Mouse (Mus musculus) ES-Bruce4 (cell line): ENCODE results near the gene H3f3b. TPM values are rescaled to one million over a fixed set of nuclear protein-coding genes. Genes with fewer than 3 reads are reported as not detected.

Experiments used
- H3K27ac ChIP-seq: 2 replicates; pipeline ENCODE4 v1.5.1; 2012; ENCODE audit warnings: low read length, inconsistent platforms; ENCODE audit not compliant: insufficient read depth
- H3K27me3 ChIP-seq: 2 replicates; pipeline ENCODE4 v1.6.1; 2012; ENCODE audit warnings: mild to moderate bottlenecking, low read length, inconsistent platforms; ENCODE audit not compliant: control insufficient read depth, poor library complexity, insufficient read depth, severe bottlenecking
- H3K36me3 ChIP-seq: 2 replicates; pipeline ENCODE4 v1.6.1; 2012; ENCODE audit warnings: inconsistent platforms, mild to moderate bottlenecking, low read length, moderate library complexity; ENCODE audit not compliant: control insufficient read depth, poor library complexity, insufficient read depth, severe bottlenecking
- H3K4me1 ChIP-seq: one replicate; pipeline ENCODE4 v1.8.1; 2011; ENCODE audit warnings: low read length; ENCODE audit not compliant: control insufficient read depth, insufficient read depth
- H3K4me3 ChIP-seq: 2 replicates; pipeline ENCODE4 v1.5.1; 2011; ENCODE audit warnings: low read depth, mild to moderate bottlenecking, low read length
- H3K9ac ChIP-seq: 2 replicates; pipeline ENCODE4 v1.6.1; 2012; ENCODE audit warnings: low read depth, mild to moderate bottlenecking, inconsistent platforms; ENCODE audit not compliant: poor library complexity, severe bottlenecking
- H3K9me3 ChIP-seq: replicated peaks from 2 replicates; pipeline ENCODE4 v1.6.1; 2012; ENCODE audit warnings: mild to moderate bottlenecking, low read length, inconsistent platforms; ENCODE audit not compliant: control insufficient read depth, poor library complexity, insufficient read depth, severe bottlenecking
- CTCF ChIP-seq: IDR thresholded peaks from one replicate; pipeline ENCODE4 v1.8.1; 2011; ENCODE audit warnings: low read depth, low read length
- EP300 ChIP-seq: IDR thresholded peaks from 2 replicates; pipeline ENCODE4 v1.6.1; 2011; ENCODE audit warnings: low read depth, low read length; ENCODE audit not compliant: insufficient read depth
- POLR2A ChIP-seq: IDR thresholded peaks from one replicate; pipeline ENCODE4 v1.8.1; 2011; ENCODE audit warnings: low read length; ENCODE audit not compliant: insufficient read depth
- polyA plus RNA-seq: library from polyadenylated mRNA; stranded (reverse); fragments of >200 nt; gene quantifications from 2 replicates; pipeline ENCODE4 v1.2.4, GENCODE M21; 2011; ENCODE audit warnings: low read depth; ENCODE audit not compliant: missing spikeins, insufficient read depth, insufficient read length

Gene H3f3b
- polyA plus RNA-seq, 1 experiment: 457 TPM

DNA sequence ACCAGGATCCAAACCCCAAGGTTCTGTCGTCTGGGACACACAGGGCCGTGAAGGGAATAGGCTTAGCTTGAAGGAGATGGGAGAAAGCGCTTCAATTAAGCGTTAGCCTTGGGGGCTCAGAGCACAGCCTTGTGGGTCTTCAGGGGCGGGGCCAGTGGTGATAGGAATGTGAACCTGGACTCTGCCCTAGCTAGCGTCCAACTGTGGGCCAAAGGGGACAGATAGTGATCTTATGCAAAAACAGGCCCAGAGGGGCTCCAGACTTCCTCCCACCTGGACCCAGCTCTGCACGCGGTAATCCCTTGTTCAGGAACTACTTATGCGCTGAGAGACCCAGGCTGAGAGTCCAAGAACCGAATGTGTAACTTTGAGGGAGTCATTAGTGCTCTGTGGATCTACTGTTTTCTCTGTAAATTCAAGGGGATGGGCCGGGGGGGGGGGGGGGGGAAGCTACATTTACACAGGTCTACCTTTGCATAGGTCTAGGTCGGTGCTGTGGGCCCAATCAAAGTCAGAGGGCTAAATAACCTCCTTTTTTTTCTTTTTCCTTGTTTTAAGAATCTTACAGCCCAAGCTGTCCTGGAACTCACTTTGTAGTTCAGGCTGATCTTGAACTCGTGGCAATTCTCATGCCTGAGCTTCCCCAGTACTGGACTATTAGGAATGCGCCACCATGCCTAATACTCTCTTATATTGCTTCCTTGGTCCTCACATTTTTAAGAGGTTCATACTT is 16.1 kb downstream of the H3f3b start:
- peak overlapping the region; percentile 77 for H3K9ac ChIP-seq
- no peaks in the 10 kb centered on the region for H3K9me3 ChIP-seq
- peak overlapping the region; percentile 79 for H3K4me3 ChIP-seq
- peaks cover 25% of the 10 kb centered on the region for H3K36me3 ChIP-seq
- no peak overlapping the region for H3K27ac ChIP-seq
- H3K4me1 ChIP-seq: no peaks in the 10 kb centered on the region
- H3K27me3 ChIP-seq: no peaks in the 10 kb centered on the region
- no peak for TF ChIP-seq POLR2A
- TF ChIP-seq CTCF: no peak
- no peak for TF ChIP-seq EP300

DNA sequence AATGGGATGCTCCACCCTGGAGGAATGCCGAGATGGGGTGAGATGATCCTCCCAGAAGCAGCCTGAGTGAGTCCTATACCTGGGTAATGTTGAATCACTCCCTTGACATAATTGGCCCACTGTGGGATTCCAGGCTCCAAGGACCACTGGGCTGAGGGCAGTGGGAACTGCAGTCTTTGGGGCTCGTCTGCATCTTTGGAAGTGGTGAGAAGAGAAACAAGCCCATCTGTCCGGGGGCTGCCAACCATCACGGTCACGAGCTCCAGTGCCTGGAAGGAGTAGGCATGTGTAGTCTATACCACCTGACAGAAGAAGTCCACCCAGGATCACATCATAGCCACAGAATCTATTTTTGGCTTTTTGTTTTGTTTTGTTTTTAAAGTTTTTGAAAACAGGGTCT is 16.8 kb downstream of the H3f3b start:
- no peak overlapping the region for H3K4me3 ChIP-seq
- H3K9ac ChIP-seq: no peak overlapping the region
- no peak for TF ChIP-seq EP300
- TF ChIP-seq CTCF: no peak
- no peak for TF ChIP-seq POLR2A
- H3K9me3 ChIP-seq: no peaks in the 10 kb centered on the region
- H3K27me3 ChIP-seq: no peaks in the 10 kb centered on the region
- no peak overlapping the region for H3K27ac ChIP-seq
- peaks cover 25% of the 10 kb centered on the region for H3K36me3 ChIP-seq
- H3K4me1 ChIP-seq: no peaks in the 10 kb centered on the region

DNA sequence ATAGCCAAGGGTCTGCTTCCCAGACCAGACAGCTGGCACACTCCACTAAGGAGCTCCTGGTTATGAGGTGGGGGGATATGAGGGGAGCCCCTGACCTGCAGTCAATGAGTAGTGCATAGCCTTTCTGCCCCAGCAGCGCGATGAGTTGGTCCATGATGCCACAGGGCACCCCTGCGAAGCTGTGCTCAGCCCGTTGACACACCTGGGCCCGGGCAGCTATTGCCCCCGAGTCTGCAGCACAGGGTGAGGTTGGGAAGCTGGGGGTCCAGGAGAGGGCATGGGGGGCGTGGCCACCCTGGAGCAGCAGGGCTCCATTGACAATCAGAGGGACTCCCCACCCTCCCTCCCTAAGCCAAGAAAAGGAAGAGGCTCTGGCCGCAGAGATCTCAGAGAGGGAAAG is 17.6 kb downstream of the H3f3b start:
- Histone ChIP-seq H3K9me3 (no peaks in the 10 kb centered on the region), H3K4me3 (no peak overlapping the region), H3K4me1 (peaks cover 7% of the 10 kb centered on the region), H3K27me3 (no peaks in the 10 kb centered on the region), H3K36me3 (peaks cover 25% of the 10 kb centered on the region), H3K27ac (no peak overlapping the region), H3K9ac (no peak overlapping the region)
- TF ChIP-seq EP300 (no peak), POLR2A (no peak), CTCF (no peak)

DNA sequence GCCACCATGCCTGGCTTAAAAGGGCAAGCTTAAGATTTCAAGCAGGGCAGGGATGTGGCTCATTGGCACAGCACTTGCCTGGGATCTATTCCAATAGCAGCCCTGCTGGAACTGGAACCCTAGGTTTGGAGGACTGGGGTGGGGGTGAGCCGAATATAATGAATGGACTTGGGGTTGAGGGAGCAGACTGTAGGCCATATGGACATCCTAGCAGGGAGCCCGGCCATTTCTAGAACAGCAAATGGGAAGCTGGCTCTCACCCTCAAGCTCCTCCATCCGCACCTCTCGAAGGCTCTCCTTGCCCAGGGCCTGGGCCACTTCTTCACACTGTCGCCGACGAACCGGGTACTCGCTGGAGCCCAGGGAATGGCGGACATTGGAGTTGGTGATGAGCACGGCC is 18.1 kb downstream of the H3f3b start:
- H3K9me3 ChIP-seq: no peaks in the 10 kb centered on the region
- no peak overlapping the region for H3K9ac ChIP-seq
- H3K4me1 ChIP-seq: peaks cover 7% of the 10 kb centered on the region
- H3K36me3 ChIP-seq: peaks cover 25% of the 10 kb centered on the region
- H3K4me3 ChIP-seq: no peak overlapping the region
- H3K27ac ChIP-seq: no peak overlapping the region
- H3K27me3 ChIP-seq: no peaks in the 10 kb centered on the region
- TF ChIP-seq EP300 (no peak), POLR2A (no peak), CTCF (no peak)

DNA sequence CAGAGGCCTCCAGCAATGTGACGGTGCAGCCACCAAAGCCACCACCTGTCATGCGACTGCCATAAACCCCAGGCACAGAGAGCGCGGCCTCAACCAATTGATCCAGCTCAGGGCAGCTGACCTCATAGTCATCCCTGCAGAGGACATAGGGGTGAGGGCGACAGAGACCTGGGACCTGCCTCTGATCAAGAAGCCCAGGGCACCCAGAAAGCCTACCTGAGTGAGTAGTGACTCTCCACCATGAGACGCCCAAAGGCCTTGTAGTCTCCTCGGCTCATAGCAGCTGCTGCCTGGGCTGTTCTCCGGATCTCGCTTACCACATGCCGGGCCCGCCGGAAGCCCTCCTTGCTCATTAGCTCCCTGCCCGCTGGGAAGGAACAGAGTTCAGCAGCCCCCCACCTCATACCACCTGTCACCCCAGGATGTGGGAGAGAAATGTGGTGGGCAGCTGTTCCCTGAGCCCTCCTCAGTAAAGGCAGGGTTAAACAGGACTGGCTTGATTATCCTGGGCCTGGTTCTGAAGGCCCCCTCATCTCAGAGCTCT is 18.9 kb downstream of the H3f3b start:
- H3K9me3 ChIP-seq: no peaks in the 10 kb centered on the region
- H3K36me3 ChIP-seq: peaks cover 25% of the 10 kb centered on the region
- no peak overlapping the region for H3K9ac ChIP-seq
- no peak overlapping the region for H3K4me3 ChIP-seq
- TF ChIP-seq POLR2A: no peak
- TF ChIP-seq CTCF: no peak
- no peak for TF ChIP-seq EP300
- H3K27me3 ChIP-seq: no peaks in the 10 kb centered on the region
- H3K4me1 ChIP-seq: peaks cover 7% of the 10 kb centered on the region
- no peak overlapping the region for H3K27ac ChIP-seq

DNA sequence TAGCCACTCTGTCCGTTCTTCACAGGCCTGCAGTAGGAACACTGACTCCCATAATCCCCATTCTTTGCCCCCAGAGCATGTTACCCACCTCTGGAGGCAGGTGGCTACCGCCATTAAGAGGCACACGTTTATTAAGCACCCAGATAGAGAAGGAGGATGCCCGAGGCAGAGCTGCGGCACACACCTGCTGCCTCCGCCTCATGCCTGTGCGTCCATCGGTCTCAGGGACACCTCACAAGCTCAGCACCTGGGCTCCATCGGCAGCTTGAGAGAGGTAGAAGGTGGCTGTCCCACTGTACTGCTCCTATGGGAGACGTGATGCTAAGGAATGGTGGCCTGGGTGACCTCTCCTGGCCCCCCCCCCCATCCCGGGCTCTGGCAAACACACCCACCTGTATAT is 19.4 kb downstream of the H3f3b start:
- Histone ChIP-seq H3K4me3 (no peak overlapping the region), H3K27me3 (no peaks in the 10 kb centered on the region), H3K36me3 (peaks cover 25% of the 10 kb centered on the region), H3K4me1 (peaks cover 7% of the 10 kb centered on the region), H3K27ac (no peak overlapping the region), H3K9me3 (no peaks in the 10 kb centered on the region), H3K9ac (no peak overlapping the region)
- TF ChIP-seq CTCF (no peak), EP300 (no peak), POLR2A (no peak)
